Mouse (Mus musculus) left cerebral cortex, postnatal 36 days (tissue): Measurements from ENCODE around the gene Tgfbr3. TPM values are rescaled to one million over a fixed set of nuclear protein-coding genes. Genes with fewer than 3 reads are reported as not detected.

Experiments
- DNase-seq, 2 experiments: peaks; one replicate each; pipeline ENCODE4 v3.0.0; 2021 to 2022; ENCODE audit warnings: low spot score in 2 of 2, mixed read lengths in 1 of 2
- intact Hi-C: fragments of 180-260 bp; cut with DNase I; formaldehyde crosslinking; loops from one replicate; pipeline ENCODE4 v1.15.1; 2025
- total RNA-seq, 2 experiments: library from RNA; stranded (reverse); gene quantifications; 2 replicates each; pipeline ENCODE4 v1.2.3; 2021

Tgfbr3 gene
- total RNA-seq, 2 experiments from 2014 or later, result 7.9 to 10.1 TPM

- no peak for DNase-seq
- intact Hi-C loops, result no loop called here
Observed at GRCm38 (mm10) chr5:107219883-107220282, 69.5 kb downstream of the Tgfbr3 start.

GRCm38 (mm10) chr5:107219318-107219717 lies 70.1 kb downstream of the Tgfbr3 start:
- intact Hi-C loops, result no loop called here
- no peak for DNase-seq

GRCm38 (mm10) chr5:107218594-107218993 lies 70.8 kb downstream of the Tgfbr3 start:
- no peak for DNase-seq
- intact Hi-C loops, result no loop called here

GRCm38 (mm10) chr5:107217139-107217538 lies 72.3 kb downstream of the Tgfbr3 start:
- intact Hi-C loops, result no loop called here
- no peak for DNase-seq

GRCm38 (mm10) chr5:107213373-107214132 lies 75.9 kb downstream of the Tgfbr3 start:
- intact Hi-C loops, result no loop called here
- DNase-seq, result no peak

GRCm38 (mm10) chr5:107211830-107212370 lies 77.5 kb downstream of the Tgfbr3 start:
- intact Hi-C loops, result no loop called here
- DNase-seq, result no peak

- intact Hi-C loops, result no loop called here
- DNase-seq, result no peak
Observed at GRCm38 (mm10) chr5:107210040-107210439, 79.4 kb downstream of the Tgfbr3 start.

GRCm38 (mm10) chr5:107207911-107208310 lies 81.5 kb downstream of the Tgfbr3 start:
- no peak for DNase-seq
- intact Hi-C loops, result no loop called here

- intact Hi-C loops, result no loop called here
- DNase-seq, result no peak
Observed at GRCm38 (mm10) chr5:107204306-107204705, 85.1 kb downstream of the Tgfbr3 start.

GRCm38 (mm10) chr5:107202801-107203559 lies 86.4 kb downstream of the Tgfbr3 start:
- intact Hi-C loops, result no loop called here
- DNase-seq, result no peak

GRCm38 (mm10) chr5:107201509-107202182 lies 87.8 kb downstream of the Tgfbr3 start:
- DNase-seq, result no peak
- intact Hi-C loops, result no loop called here

- no peak for DNase-seq
- intact Hi-C loops, result no loop called here
Observed at GRCm38 (mm10) chr5:107200853-107201341, 88.5 kb downstream of the Tgfbr3 start.

- peak; percentile 17 for DNase-seq
- intact Hi-C loops, result no loop called here
Observed at GRCm38 (mm10) chr5:107200221-107200635, 89.2 kb downstream of the Tgfbr3 start.

GRCm38 (mm10) chr5:107195751-107196395 lies 93.6 kb downstream of the Tgfbr3 start:
- intact Hi-C loops, result no loop called here

GRCm38 (mm10) chr5:107193160-107193559 lies 96.3 kb downstream of the Tgfbr3 start:
- DNase-seq, result no peak
- intact Hi-C loops, result no loop called here

More at GRCm38 (mm10) chr5:107195751-107196395, 93.6 kb downstream of the Tgfbr3 start:
- no peak for DNase-seq

GRCm38 (mm10) chr5:107192372-107192771 lies 97.1 kb downstream of the Tgfbr3 start:
- intact Hi-C loops, result no loop called here
- no peak for DNase-seq

- DNase-seq, result no peak
- intact Hi-C loops, result no loop called here
Observed at GRCm38 (mm10) chr5:107188551-107188950, 100.9 kb downstream of the Tgfbr3 start.

GRCm38 (mm10) chr5:107186206-107186605 lies 103.2 kb downstream of the Tgfbr3 start:
- intact Hi-C loops, result no loop called here
- DNase-seq, result no peak

- intact Hi-C loops, result no loop called here
- no peak for DNase-seq
Observed at GRCm38 (mm10) chr5:107184158-107184883, 105.1 kb downstream of the Tgfbr3 start.
